Mouse (Mus musculus): Measurements from ENCODE around the gene Foxp2.

DNA sequence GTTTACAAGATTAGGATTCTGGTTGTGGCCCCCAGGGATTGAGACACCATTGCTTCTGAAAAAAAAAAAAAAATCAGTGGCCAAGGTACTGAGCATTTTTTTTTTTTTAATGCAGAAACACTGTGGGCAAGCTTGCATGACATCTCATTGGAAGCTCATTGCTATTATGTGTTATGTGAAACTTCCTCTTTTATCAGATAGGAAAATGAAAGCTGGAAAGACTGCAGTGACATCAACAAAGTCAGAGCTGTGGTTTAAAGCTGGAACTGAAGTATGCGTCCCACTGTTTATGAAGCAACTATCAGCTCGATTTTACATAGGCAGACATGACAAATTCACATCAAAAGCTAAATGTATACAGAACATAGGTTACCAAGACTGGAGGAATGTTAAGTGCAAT, 562.2 kb downstream of the Foxp2 start:
- no peak for TF ChIP-seq CTCF (IDR thresholded peaks at IDR 0.05; ENCODE audit: borderline replicate concordance, insufficient read depth, low read length)
- no peak for TF ChIP-seq POLR2A (IDR thresholded peaks at IDR 0.05; ENCODE audit: low read depth, low read length)

All from embryonic fibroblast, embryonic 13.5 days (primary cell).